Mouse (Mus musculus) E14TG2a.4 (cell line): ENCODE measurements around the gene Lmna.

Source experiments
- CTCF ChIP-seq: conservative IDR thresholded peaks from 2 replicates; pipeline ENCODE4 v1.5.1; 2014; ENCODE audit warnings: low read length
- NANOG ChIP-seq: IDR thresholded peaks from 2 replicates; pipeline ENCODE4 v1.6.1; 2014; ENCODE audit warnings: borderline replicate concordance, low read length, mixed read lengths

DNA sequence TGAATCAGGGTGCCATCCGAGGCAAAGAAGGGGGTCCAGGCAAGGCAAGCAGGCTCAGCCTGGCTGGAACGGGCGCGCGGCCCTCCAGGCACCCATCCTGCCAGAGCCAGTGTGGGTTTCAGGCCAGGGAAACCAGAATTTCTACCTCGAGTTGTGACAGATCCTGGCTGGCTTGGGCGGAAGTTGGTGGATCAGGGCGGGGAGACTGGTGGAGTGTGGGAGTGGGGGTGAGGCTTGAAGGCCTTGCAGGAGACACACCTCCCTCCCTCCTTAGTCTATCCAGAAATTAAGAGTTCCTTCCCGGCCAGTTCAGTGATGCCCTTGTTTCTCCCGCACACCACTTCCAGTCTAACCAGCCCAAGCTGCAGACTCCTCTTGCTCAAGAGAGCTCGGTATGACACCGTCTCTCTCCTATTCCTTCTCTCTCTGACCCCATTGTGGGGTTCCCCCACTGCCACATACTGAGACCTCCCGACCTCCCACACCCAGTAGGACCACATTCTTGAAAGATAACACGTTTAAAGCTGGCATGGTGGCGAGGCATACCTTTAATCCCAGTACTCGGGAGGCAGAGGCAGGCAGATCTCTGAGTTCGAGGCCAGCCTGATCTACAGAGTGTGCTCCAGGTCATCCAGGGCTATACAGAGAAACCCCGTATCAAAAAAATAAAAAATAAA is 54.0 kb downstream of the Lmna start:
- TF ChIP-seq CTCF (no peak), NANOG (no peak)
